Mouse (Mus musculus) heart, embryonic 14.5 days (tissue): ENCODE results near the gene Smoc1. TPM values are rescaled to one million over a fixed set of nuclear protein-coding genes. Genes with fewer than 3 reads are reported as not detected.

Source experiments
- ATAC-seq: fragments of 200-750 bp; cut with Nextera tagmentation; 2 replicates; pipeline ENCODE4 v1.8.0; 2017; ENCODE audit warnings: low read depth, moderate TSS enrichment; ENCODE audit not compliant: insufficient number of reproducible peaks, insufficient read depth, low FRiP score
- H3K27ac ChIP-seq, 2 experiments: fragments of 200-500 bp in 1 of 2; fragments of 300-500 bp in 1 of 2; sonication (generic) in 1 of 2; replicated peaks in 1 of 2; 2 replicates each; pipeline ENCODE4 v1.5.1; 2012 to 2014; ENCODE audit warnings: low read depth in 2 of 2, low read length in 2 of 2, control low read depth in 1 of 2, mild to moderate bottlenecking in 1 of 2, mixed read lengths in 1 of 2; ENCODE audit not compliant: control insufficient read depth in 1 of 2, insufficient read depth in 1 of 2
- H3K27me3 ChIP-seq: fragments of 300-500 bp; sonication (generic); 2 replicates; pipeline ENCODE4 v1.6.1; 2014; ENCODE audit warnings: mild to moderate bottlenecking, low read length, control low read depth; ENCODE audit not compliant: control insufficient read depth, insufficient read depth
- H3K36me3 ChIP-seq: fragments of 300-500 bp; sonication (generic); 2 replicates; pipeline ENCODE4 v1.6.1; 2014; ENCODE audit warnings: mild to moderate bottlenecking, control low read depth, low read length, mixed read lengths; ENCODE audit not compliant: control insufficient read depth, insufficient read depth
- H3K4me1 ChIP-seq, 2 experiments: fragments of 200-500 bp in 1 of 2; fragments of 300-500 bp in 1 of 2; sonication (generic) in 1 of 2; 2 replicates each; pipeline ENCODE4 v1.6.1; 2012 to 2014; ENCODE audit warnings: low read length in 2 of 2, control low read depth in 1 of 2, mixed read lengths in 1 of 2; ENCODE audit not compliant: control insufficient read depth in 2 of 2, insufficient read depth in 2 of 2
- H3K4me2 ChIP-seq: fragments of 300-500 bp; sonication (generic); 2 replicates; pipeline ENCODE4 v1.6.1; 2014; ENCODE audit warnings: mild to moderate bottlenecking, low read length
- H3K4me3 ChIP-seq, 2 experiments: fragments of 200-500 bp in 1 of 2; fragments of 300-500 bp in 1 of 2; sonication (generic) in 1 of 2; 2 replicates each; pipeline ENCODE4 v1.5.1; 2012 to 2014; ENCODE audit warnings: low read length in 2 of 2, mild to moderate bottlenecking in 2 of 2, control low read depth in 1 of 2, low read depth in 1 of 2, moderate library complexity in 1 of 2; ENCODE audit not compliant: control insufficient read depth in 1 of 2, insufficient read depth in 1 of 2
- H3K9ac ChIP-seq: fragments of 300-500 bp; sonication (generic); 2 replicates; pipeline ENCODE4 v1.6.1; 2014; ENCODE audit warnings: mild to moderate bottlenecking, low read length
- H3K9me3 ChIP-seq: fragments of 300-500 bp; sonication (generic); 2 replicates; pipeline ENCODE4 v1.6.1; 2016; ENCODE audit warnings: low read length, control low read depth; ENCODE audit not compliant: control insufficient read depth
- WGBS: fragments of 180-500 bp; shearing (Covaris S2); extraction: QIAGEN DNeasy Blood & Tissue Kit; methylation state at CpG from one replicate; pipeline ENCODE4 v1.1.7; 2014; 5-methylcytosine and 5-hydroxymethylcytosine counted together
- polyA plus RNA-seq: library from polyadenylated mRNA; unstranded; fragments of >200 nt; fragmentation: Nextera tagmentation; extraction: Ambion mirVana; gene quantifications from 2 replicates; pipeline ENCODE4 v1.2.1, GENCODE M21; 2014

The Smoc1 gene
- polyA plus RNA-seq, 1 experiment from 2014 or later: 8.1 TPM

DNA sequence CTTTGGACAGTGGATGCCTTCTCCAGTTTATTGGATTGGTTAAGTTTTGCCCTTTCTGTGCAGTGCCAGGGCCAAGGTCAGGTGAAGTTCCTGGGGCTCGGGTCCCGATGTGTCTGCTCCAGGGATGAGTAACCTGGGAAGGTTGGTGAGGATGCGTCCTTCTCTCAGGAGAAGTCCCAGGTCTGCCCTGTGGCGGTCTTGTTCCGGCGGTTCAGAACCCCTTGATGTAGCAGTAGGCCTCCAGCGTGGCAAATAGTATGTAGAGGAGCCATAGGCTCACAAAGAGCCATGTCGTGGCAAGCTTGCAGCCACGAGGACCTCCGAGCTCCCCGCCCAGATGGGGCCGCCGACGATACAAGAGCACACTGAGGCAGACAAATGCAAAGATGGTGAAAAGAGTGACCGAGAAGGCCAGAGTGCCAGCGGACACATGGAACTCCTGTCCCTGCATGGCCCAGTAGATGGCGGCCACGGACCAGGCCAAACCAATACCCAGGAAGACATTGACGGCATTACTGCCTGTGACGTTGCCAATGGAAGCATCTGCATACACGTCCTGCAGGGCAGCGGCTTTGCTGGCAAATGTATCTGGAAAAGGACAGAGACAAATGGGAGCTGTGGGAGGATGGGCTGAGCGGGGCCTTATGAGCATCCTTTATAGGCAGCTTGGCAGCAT lies 172.8 kb downstream of the Smoc1 start:
- Histone ChIP-seq H3K4me3 (no peak overlapping the region), H3K4me1 (no peaks in the 10 kb centered on the region), H3K36me3 (no peaks in the 10 kb centered on the region), H3K9me3 (no peaks in the 10 kb centered on the region), H3K27me3 (0 out of 2 replicates have a peak, but pooled peaks cover 4% of the 10 kb centered on the region), H3K9ac (no peak overlapping the region), H3K27ac (no peak overlapping the region), H3K4me2 (no peak overlapping the region)
- no peak for ATAC-seq
- WGBS: 30% methylated on average over 23 of the region's 23 CpGs

DNA sequence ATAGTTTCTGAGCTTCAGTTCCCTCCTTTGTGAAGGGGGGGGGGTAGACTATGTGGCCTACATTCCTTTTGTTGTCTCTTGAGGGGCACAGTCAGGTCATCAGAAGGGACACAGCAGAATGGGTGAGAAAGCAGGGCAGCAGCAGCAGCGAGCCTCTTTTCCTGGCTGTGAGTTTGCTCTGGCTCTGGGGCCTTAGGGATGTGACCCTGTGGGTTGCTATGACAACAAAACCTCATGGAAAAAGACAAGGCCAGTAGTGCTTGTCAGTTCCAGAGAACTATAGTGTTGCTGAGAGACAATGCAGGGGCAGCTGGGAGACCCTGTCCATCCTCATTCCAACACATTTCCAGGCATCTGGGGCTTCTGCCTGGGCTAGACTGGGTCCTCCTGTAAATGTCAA lies 176.6 kb downstream of the Smoc1 start:
- no peaks in the 10 kb centered on the region for H3K4me1 ChIP-seq
- WGBS: 26% methylated on average over 1 of the region's 1 CpGs
- no peak overlapping the region for H3K27ac ChIP-seq
- H3K9me3 ChIP-seq: no peaks in the 10 kb centered on the region
- ATAC-seq: no peak
- no peak overlapping the region for H3K9ac ChIP-seq
- no peak overlapping the region for H3K4me3 ChIP-seq
- no peak overlapping the region for H3K4me2 ChIP-seq
- H3K27me3 ChIP-seq: 0 out of 2 replicates have a peak, but pooled peaks cover 4% of the 10 kb centered on the region
- H3K36me3 ChIP-seq: no peaks in the 10 kb centered on the region

DNA sequence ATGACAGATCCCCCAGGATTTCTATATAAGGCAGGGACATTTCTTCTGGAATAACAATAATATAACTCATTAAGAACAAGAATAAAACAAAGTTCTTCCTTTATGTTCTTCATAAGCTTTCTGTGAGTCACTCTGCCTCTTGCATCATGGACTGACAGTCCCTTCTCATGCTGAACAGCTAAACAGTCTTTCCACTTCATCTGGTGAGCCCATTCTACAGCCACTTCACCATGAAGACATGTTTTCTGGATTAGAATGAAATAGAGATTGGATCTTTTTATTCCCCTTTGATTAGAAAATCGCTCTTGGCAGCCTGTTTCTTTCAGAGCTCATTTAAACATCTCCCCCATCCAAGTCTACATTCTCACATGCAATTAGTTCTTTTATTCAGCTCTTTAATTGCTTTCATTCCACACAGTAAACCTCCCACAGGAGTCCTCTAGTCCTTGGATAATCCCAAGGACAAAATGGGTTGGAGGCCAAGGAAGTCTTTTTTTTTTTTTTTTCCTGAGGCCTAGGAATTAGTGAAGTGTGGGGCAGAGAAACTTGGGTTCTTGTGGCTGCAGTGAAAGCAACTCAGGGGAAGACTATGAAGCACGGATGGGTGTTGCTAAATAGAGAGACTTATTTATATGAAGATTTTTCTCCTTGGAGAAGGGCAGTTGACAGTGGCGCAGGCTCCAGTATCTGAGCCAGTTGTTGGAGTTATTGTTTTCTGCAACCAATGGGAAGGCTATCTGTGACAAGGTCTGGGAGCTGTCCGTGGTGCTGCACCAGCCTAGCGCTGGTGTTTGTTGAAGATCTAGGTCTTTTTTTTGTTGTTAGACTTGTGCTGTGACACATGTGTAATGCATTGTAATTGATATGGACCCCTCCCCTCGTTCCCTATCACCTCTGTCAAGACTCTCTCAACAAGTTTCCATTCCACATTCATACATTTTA lies 179.3 kb downstream of the Smoc1 start:
- Histone ChIP-seq H3K4me1 (no peaks in the 10 kb centered on the region), H3K27ac (no peak overlapping the region), H3K4me3 (no peak overlapping the region), H3K36me3 (no peaks in the 10 kb centered on the region), H3K9me3 (no peaks in the 10 kb centered on the region), H3K27me3 (no peaks in the 10 kb centered on the region), H3K9ac (no peak overlapping the region), H3K4me2 (no peak overlapping the region)
- ATAC-seq: no peak
- WGBS: 21% methylated on average over 6 of the region's 6 CpGs

DNA sequence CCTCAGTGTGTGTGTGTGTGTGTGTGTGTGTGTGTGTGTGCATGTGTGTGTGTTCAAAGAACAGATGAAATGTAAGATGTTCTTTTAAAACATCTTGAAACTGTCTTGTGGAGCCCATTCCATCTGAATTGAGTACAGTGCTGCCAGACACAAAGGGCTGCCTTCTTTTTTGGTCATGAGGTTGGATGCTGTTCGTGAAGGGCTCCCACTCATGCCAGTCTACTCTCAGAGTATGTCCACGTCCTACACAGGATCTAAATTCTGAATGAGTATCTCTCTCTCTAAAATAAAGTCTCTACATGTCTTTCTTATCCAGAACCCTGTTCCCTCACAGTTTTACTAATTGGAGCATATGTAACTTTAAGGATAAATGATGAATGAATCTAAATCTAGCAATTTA lies 182.0 kb downstream of the Smoc1 start:
- no peak overlapping the region for H3K27ac ChIP-seq

DNA sequence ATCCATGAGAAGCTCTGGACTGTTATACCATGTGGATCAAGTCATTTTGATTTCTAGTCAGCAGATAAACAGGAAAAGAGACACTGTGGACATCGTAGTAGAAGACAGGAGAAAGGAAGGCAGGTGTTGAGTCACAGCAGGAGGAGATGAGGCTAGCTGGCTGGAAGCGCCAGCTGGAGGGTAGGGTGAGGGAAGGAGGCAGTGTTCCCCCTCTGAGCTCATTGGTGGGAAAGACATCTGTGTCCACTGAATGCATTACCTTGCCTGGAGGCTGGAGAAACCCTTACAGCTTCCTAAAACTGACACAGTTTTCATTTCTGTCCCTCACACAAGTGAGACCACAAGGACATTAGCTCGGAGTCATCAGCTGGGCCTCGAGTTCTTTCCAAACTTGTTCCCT lies 192.7 kb downstream of the Smoc1 start:
- no peak overlapping the region for H3K27ac ChIP-seq
- H3K9ac ChIP-seq: no peak overlapping the region
- 65% methylated on average over 4 of the region's 4 CpGs for WGBS
- no peaks in the 10 kb centered on the region for H3K4me1 ChIP-seq
- no peak overlapping the region for H3K4me2 ChIP-seq
- H3K4me3 ChIP-seq: no peak overlapping the region
- H3K36me3 ChIP-seq: no peaks in the 10 kb centered on the region
- H3K27me3 ChIP-seq: no peaks in the 10 kb centered on the region
- ATAC-seq: no peak
- no peaks in the 10 kb centered on the region for H3K9me3 ChIP-seq

More for the DNA sequence above, 182.0 kb downstream of the Smoc1 start:
- 43% methylated on average over 2 of the region's 2 CpGs for WGBS
- no peak overlapping the region for H3K9ac ChIP-seq
- no peak overlapping the region for H3K4me3 ChIP-seq
- H3K4me1 ChIP-seq: no peaks in the 10 kb centered on the region
- no peak overlapping the region for H3K4me2 ChIP-seq
- ATAC-seq: no peak
- no peaks in the 10 kb centered on the region for H3K36me3 ChIP-seq
- H3K9me3 ChIP-seq: no peaks in the 10 kb centered on the region
- H3K27me3 ChIP-seq: no peaks in the 10 kb centered on the region

DNA sequence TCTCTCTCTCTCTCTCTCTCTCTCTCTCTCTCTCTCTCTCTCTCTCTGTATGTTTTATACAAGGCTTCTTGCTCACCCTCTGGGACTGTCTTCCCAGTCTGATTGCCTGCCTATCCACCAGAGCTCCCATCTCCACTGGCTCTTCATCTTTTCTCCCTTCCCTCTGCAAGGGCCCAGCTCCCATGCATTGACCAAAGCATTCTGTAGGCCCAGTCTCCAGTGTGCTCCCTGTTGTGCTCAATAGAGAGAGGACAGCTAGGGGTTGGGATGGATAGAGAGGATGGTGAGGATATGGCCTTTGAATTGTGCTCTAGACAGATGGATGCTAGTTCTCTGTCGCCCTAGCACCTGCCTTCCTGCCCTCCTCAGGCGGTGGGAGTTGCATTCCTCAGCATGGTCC lies 196.7 kb downstream of the Smoc1 start:
- Histone ChIP-seq H3K4me1 (no peaks in the 10 kb centered on the region), H3K9me3 (no peaks in the 10 kb centered on the region), H3K27me3 (no peaks in the 10 kb centered on the region), H3K4me3 (no peak overlapping the region), H3K9ac (no peak overlapping the region), H3K4me2 (no peak overlapping the region), H3K27ac (no peak overlapping the region), H3K36me3 (no peaks in the 10 kb centered on the region)
- ATAC-seq: no peak
- 63% methylated on average over 2 of the region's 2 CpGs for WGBS

DNA sequence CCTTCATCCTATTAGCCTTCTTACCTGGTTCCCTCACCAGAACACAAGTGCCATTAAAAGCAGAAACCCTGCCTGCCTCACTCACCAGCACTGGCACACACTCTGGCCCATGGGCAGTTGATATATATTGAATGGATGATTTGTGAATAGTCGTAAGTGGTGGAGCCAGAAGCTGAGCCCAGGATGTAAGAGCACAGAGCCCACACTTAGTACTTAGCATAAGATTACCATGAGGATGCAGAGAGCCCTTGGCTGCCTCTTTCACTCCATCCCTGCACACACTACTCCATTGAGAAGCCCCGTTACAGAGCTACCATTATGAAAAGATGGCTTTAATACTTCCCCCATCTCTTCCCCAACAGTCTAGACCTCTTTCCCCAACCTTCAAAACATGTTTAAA lies 198.2 kb downstream of the Smoc1 start:
- 77% methylated on average over 2 of the region's 2 CpGs for WGBS
- no peak overlapping the region for H3K27ac ChIP-seq
- no peak for ATAC-seq
- no peaks in the 10 kb centered on the region for H3K27me3 ChIP-seq
- H3K9ac ChIP-seq: no peak overlapping the region
- H3K36me3 ChIP-seq: no peaks in the 10 kb centered on the region
- H3K4me3 ChIP-seq: no peak overlapping the region
- no peak overlapping the region for H3K4me2 ChIP-seq
- no peaks in the 10 kb centered on the region for H3K4me1 ChIP-seq
- no peaks in the 10 kb centered on the region for H3K9me3 ChIP-seq
